Mouse (Mus musculus) heart, adult 2 months (tissue): ENCODE measurements at regions not wholly inside any gene's neighbourhood (a gene's known extent, or its start where the extent isn't known, plus 50 kb on each side); places are given as distances from the start of the nearest gene placed in this dataset.

Source experiments
- CTCF ChIP-seq: fragments of 200-600 bp; IDR thresholded peaks from 2 replicates; pipeline ENCODE4 v1.8.1; 2022; ENCODE audit warnings: antibody characterized with exemption, mild to moderate bottlenecking, moderate library complexity
- EP300 ChIP-seq: fragments of 200-500 bp; IDR thresholded peaks from 2 replicates; pipeline ENCODE4 v1.6.1; 2011; ENCODE audit warnings: low read depth, low read length, control low read depth; ENCODE audit not compliant: insufficient read depth
- POLR2A ChIP-seq: fragments of 200-500 bp; IDR thresholded peaks from 2 replicates; pipeline ENCODE4 v1.6.1; 2011; ENCODE audit warnings: mild to moderate bottlenecking, low read depth, low read length, control low read depth; ENCODE audit not compliant: insufficient read depth

DNA sequence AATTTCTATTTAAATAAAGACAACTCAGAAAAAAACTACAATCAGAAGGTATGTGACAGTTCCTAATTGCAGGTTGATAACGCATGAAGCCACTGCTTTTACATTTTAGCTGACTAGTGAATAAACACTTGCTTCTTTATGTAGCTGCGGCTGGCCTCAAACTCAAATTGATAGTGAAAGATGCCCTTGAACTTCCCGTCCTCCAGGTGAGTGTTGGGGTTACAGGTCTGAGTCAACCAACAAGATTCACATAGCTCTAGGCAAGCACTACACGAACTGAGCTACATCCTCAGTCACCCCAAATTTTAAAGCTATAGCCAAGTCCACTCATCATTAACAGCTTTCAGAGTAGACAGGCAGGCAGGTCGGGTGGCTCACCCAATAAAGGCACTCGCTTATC is 72.6 kb downstream of the Sox4 start:
- TF ChIP-seq POLR2A = no peak
- TF ChIP-seq CTCF = no peak
- TF ChIP-seq EP300 = no peak
